In the genomic region with DNA sequence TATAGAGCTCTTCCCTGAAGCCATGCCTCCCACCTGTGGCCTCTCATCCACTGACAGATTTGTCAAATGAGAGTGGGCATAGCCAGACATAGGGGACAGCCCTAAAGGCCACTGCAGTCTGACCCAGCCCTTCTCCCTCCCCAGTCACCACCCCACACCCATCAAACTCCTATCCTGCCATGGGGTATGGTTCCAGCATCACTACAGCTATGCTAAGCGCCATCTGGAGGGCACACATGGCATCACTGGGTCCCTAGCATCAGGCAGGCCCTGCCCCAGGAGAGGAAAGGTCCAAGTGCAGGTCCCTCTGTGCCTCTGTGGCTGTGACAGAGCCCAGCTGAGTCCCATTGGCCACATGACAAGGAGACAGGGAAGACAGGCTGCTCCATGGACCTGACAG, we compare ENCODE assay signal across 14 mouse cellular contexts. TPM values are rescaled to one million over a fixed set of nuclear protein-coding genes. Genes with fewer than 3 reads are reported as not detected.
DNase-seq lines count a peak whose midpoint lies in the region; ATAC-seq lines count a peak whose summit lies in the region.
"Had no signal": no experiment of that assay in that cellular context is flagged by ENCODE, and none has a peak within 500 bp of the region (broad histone marks: within the 10 kb centered on the region; RNA-seq: fewer than 3 reads in every experiment).

No protein-coding gene starts in this region.

- DNase-seq in cerebellum, postnatal 14 days: peak; percentile 53 to 66
- DNase-seq in kidney, adult 9 months: peak; percentile 3
- DNase-seq in kidney, postnatal 10 days: no peak
- DNase-seq in urinary bladder, adult 2 months (ENCODE audit: low spot score): peak; percentile 16
- no peak for DNase-seq in urinary bladder, postnatal 14 days (ENCODE audit: low spot score)
- DNase-seq in testis, postnatal 10 days (ENCODE audit: low spot score): peak; percentile 41
- DNase-seq in thymus, postnatal 36 days: no peak
- DNase-seq: cerebellum, adult 11-12 months; heart, adult 18-20 months had no signal

- ATAC-seq in cerebellum, adult (ENCODE audit: insufficient number of reproducible peaks, low FRiP score, low TSS enrichment): no peak
- ATAC-seq: forebrain, embryonic 16.5 days; inflammation-experienced regulatory T-cells, adult 6 months had no signal

RNA-seq across cellular contexts. Expression of a gene that starts 12.7 kb away (rescaled TPM):
- not detected in 2 replicates for polyA plus RNA-seq in urinary bladder, adult 2 months (2012; rRNA removed)
- polyA plus RNA-seq: forebrain, embryonic 16.5 days; inflammation-experienced regulatory T-cells, adult 6 months; liver, embryonic 15.5 days; stomach, embryonic 14.5 days had no signal

RNA-seq across cellular contexts. Expression of a gene that starts 19.7 kb away (rescaled TPM):
- polyA plus RNA-seq in urinary bladder, adult 2 months (2012; rRNA removed): 5.3 and 5.7 TPM in 2 replicates

RNA-seq across cellular contexts. Expression of a gene that starts 39.6 kb away (rescaled TPM):
- 2.4 and 3.1 TPM in 2 replicates for polyA plus RNA-seq in urinary bladder, adult 2 months (2012; rRNA removed)
- polyA plus RNA-seq: forebrain, embryonic 16.5 days had no signal

Comparison
In these comparisons a context has a peak if more than half of its experiments do, and no peak if none do; other contexts are left out.
1. DNase-seq: peak in cerebellum, postnatal 14 days (2 of 2), kidney, adult 9 months (single experiment), urinary bladder, adult 2 months (single experiment) and testis, postnatal 10 days (single experiment); none in kidney, postnatal 10 days (single experiment), urinary bladder, postnatal 14 days (single experiment) and thymus, postnatal 36 days (0 of 2).